Mouse (Mus musculus) liver, adult 2 months (tissue): Measurements from ENCODE around the gene Cep170b.
A peak's percentile ranks its signal among the peaks of the same experiment; 100 is the strongest.

Experiments used
- CTCF ChIP-seq: fragments of 200-500 bp; IDR thresholded peaks from 2 replicates; pipeline ENCODE4 v1.5.1; 2011; ENCODE audit warnings: low read depth, low read length, control low read depth
- POLR2A ChIP-seq: fragments of 200-500 bp; IDR thresholded peaks from 2 replicates; pipeline ENCODE4 v1.6.1; 2011; ENCODE audit warnings: low read length, control low read depth; ENCODE audit not compliant: insufficient read depth; ENCODE audit errors: extremely low read depth

GRCm38 (mm10) chr12:112760154-112760926 is 40.1 kb downstream of the Cep170b start, which contains the start of gene Pld4:
- TF ChIP-seq CTCF, result no peak
- TF ChIP-seq POLR2A, result 0 out of 2 replicates have a peak, but pooled peaks have one; percentile 6
